Mouse (Mus musculus): ENCODE results near the gene Edil3. TPM values are rescaled to one million over a fixed set of nuclear protein-coding genes. Genes with fewer than 3 reads are reported as not detected.

The Edil3 gene
- polyA plus RNA-seq, 1 experiment from 2014 or later: 55.3 TPM

DNA sequence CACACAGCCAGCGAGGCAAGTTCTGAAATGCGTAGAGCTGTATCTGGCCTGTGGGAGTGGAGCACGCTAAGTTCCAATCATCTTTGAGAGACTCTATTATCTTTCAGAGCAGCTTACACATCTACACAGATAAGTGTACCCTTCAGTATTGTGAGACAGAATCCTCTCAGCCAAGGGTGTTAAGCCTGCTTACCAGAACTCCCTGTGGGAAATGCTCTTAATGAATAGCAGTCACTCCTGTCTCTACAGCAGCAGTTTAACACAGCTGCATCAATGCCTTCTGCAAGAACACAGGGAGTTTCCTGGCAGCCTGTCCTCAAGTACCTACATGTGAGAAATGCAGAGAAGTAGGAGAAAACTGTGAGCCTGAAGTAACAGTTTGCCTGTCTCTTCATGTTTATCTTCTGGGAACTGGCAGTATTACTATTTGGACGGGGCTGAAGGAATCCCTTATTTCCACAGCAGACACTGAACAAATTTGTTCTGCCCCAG, 324.8 kb downstream of the Edil3 start:
- no peak overlapping the region for H3K4me3 ChIP-seq (ENCODE audit: low read depth, low read length)
- no peak overlapping the region for H3K4me2 ChIP-seq (ENCODE audit: low read length)
- WGBS: 19% methylated on average over 4 of the region's 4 CpGs
- H3K27ac ChIP-seq (ENCODE audit: low read length): peak overlapping the region; percentile 47
- H3K4me1 ChIP-seq (ENCODE audit: control insufficient read depth, insufficient read depth, low read length): peaks cover 5% of the 10 kb centered on the region; the same call in 1 of the 2 replicates
- no peaks in the 10 kb centered on the region for H3K36me3 ChIP-seq (ENCODE audit: control insufficient read depth, insufficient read depth, low read length)
- H3K9ac ChIP-seq (ENCODE audit: low read depth, low read length): 0 out of 2 replicates have a peak overlapping the region, but pooled peaks have one; percentile 11
- H3K9me3 ChIP-seq (replicated peaks; ENCODE audit: control insufficient read depth, low read length, poor library complexity, severe bottlenecking): no peaks in the 10 kb centered on the region
- H3K27me3 ChIP-seq (ENCODE audit: control insufficient read depth, insufficient read depth, low read depth, low read length): no peaks in the 10 kb centered on the region
- ATAC-seq: peak; percentile 66; the same call in 1 of the 2 replicates

DNA sequence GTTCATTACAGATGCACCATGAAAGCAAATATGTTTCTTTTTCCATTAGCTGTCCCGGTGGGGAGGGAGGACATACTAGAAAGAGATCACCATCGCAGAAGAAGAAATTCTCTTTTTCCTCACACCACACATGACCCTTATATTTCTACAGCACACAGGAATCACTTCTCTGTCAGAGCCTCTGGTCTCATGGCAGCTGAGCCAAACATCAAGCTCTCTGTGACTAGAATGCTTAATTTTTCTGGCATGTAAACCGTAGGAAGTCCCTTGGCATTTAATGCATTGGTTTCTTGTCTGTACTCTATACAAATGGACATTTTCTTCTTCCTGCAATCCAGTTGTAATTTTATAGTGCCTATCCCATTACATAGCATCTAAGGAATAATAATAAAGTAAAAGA, 330.6 kb downstream of the Edil3 start:
- Histone ChIP-seq H3K9me3 (replicated peaks; ENCODE audit: control insufficient read depth, low read length, poor library complexity, severe bottlenecking) (no peaks in the 10 kb centered on the region), H3K4me2 (ENCODE audit: low read length) (no peak overlapping the region), H3K4me1 (ENCODE audit: control insufficient read depth, insufficient read depth, low read length) (no peaks in the 10 kb centered on the region), H3K9ac (ENCODE audit: low read depth, low read length) (no peak overlapping the region), H3K27me3 (ENCODE audit: control insufficient read depth, insufficient read depth, low read depth, low read length) (no peaks in the 10 kb centered on the region), H3K4me3 (ENCODE audit: low read depth, low read length) (no peak overlapping the region), H3K27ac (ENCODE audit: low read length) (no peak overlapping the region), H3K36me3 (ENCODE audit: control insufficient read depth, insufficient read depth, low read length) (no peaks in the 10 kb centered on the region)
- WGBS: 56% methylated on average over 3 of the region's 3 CpGs
- no peak for ATAC-seq

DNA sequence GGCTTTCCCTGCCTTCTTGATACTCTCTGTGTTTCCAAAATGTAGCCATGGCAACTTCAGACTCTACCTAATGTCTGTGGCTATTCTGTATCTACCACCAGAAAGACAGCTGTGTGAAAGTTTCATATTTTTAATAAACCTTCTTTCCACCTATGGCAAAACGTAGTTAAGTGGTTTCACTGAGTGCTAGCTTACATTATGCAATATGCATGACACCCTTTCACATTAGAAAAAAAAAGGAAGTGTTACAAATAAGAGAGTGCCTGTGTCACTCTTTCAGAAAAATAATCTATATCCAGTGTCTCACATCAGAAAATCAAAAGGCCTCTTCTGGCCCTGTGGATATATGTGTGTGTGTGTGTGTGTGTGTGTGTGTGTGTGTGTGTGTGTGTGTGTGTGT, 346.7 kb downstream of the Edil3 start:
- no peaks in the 10 kb centered on the region for H3K27me3 ChIP-seq (ENCODE audit: control insufficient read depth, insufficient read depth, low read depth, low read length)
- no peak overlapping the region for H3K4me3 ChIP-seq (ENCODE audit: low read depth, low read length)
- H3K36me3 ChIP-seq (ENCODE audit: control insufficient read depth, insufficient read depth, low read length): no peaks in the 10 kb centered on the region
- 63% methylated on average over 1 of the region's 1 CpGs for WGBS
- H3K4me1 ChIP-seq (ENCODE audit: control insufficient read depth, insufficient read depth, low read length): no peaks in the 10 kb centered on the region
- H3K9ac ChIP-seq (ENCODE audit: low read depth, low read length): no peak overlapping the region
- ATAC-seq: no peak
- H3K4me2 ChIP-seq (ENCODE audit: low read length): no peak overlapping the region
- no peaks in the 10 kb centered on the region for H3K9me3 ChIP-seq (replicated peaks; ENCODE audit: control insufficient read depth, low read length, poor library complexity, severe bottlenecking)
- no peak overlapping the region for H3K27ac ChIP-seq (ENCODE audit: low read length)

DNA sequence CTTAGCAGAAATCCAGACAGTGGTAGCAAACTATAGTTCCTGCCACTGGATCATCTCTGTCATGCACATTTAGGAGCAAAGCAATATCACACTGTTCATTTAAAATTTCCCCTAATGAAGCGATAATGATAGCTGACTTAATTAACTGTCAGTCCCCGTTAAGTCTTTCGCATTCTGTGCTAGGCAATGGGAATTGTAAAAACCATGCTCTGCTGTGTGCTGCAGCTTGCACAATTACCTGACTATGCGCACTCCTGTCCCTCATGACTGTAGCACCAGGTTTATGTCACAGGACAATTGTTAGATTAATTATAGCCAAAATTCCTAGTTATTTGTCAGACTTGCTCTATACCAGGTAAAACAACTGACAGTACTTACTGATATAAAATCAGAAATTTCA, 348.8 kb downstream of the Edil3 start:
- Histone ChIP-seq H3K27me3 (ENCODE audit: control insufficient read depth, insufficient read depth, low read depth, low read length) (no peaks in the 10 kb centered on the region), H3K36me3 (ENCODE audit: control insufficient read depth, insufficient read depth, low read length) (no peaks in the 10 kb centered on the region), H3K9ac (ENCODE audit: low read depth, low read length) (no peak overlapping the region), H3K4me2 (ENCODE audit: low read length) (no peak overlapping the region), H3K27ac (ENCODE audit: low read length) (no peak overlapping the region), H3K4me1 (ENCODE audit: control insufficient read depth, insufficient read depth, low read length) (no peaks in the 10 kb centered on the region), H3K9me3 (replicated peaks; ENCODE audit: control insufficient read depth, low read length, poor library complexity, severe bottlenecking) (no peaks in the 10 kb centered on the region), H3K4me3 (ENCODE audit: low read depth, low read length) (no peak overlapping the region)
- WGBS: 80% methylated on average over 4 of the region's 4 CpGs
- no peak for ATAC-seq

DNA sequence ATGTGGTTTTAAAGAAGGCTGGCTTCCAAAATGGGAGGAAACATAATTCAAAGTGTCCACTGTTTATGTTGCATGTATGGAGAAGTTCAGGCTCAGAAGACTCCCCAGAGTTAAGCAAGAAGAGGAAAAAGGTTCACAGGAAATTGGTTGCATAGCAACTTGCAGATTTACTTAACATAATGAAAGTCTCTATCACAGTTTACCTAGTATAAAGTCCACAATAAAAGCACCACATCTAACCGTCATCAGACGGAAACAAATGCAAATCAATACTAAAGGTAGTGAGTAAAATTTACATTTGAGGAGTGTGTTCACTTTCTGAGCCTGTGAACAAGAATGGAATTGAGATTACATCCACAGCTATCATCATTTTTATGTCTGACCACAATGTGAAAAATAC, 353.9 kb downstream of the Edil3 start:
- no peaks in the 10 kb centered on the region for H3K36me3 ChIP-seq (ENCODE audit: control insufficient read depth, insufficient read depth, low read length)
- H3K4me1 ChIP-seq (ENCODE audit: control insufficient read depth, insufficient read depth, low read length): no peaks in the 10 kb centered on the region
- no peak overlapping the region for H3K4me3 ChIP-seq (ENCODE audit: low read depth, low read length)
- no peak for ATAC-seq
- H3K9ac ChIP-seq (ENCODE audit: low read depth, low read length): no peak overlapping the region
- no peaks in the 10 kb centered on the region for H3K27me3 ChIP-seq (ENCODE audit: control insufficient read depth, insufficient read depth, low read depth, low read length)
- 65% methylated on average over 2 of the region's 2 CpGs for WGBS
- H3K9me3 ChIP-seq (replicated peaks; ENCODE audit: control insufficient read depth, low read length, poor library complexity, severe bottlenecking): no peaks in the 10 kb centered on the region
- H3K27ac ChIP-seq (ENCODE audit: low read length): no peak overlapping the region
- no peak overlapping the region for H3K4me2 ChIP-seq (ENCODE audit: low read length)

DNA sequence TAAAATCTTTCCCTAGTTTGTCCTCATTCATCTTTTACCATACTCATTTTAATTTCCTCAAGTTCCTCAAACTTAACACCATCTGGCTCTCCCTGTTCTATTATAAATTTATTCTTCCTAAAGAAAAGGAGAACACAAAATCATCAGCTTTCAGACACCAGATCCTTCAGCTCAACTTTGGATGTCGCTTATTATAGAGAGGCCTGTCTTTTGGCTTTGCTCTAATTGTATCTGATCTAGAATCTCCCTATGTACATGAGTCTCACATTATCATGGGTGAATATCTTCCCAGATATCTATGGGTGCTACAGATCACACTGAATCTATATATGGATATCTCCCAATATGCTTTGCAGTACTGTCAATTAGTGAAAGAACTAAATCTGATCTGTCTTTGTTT, 367.8 kb downstream of the Edil3 start:
- WGBS: 93% methylated on average over 1 of the region's 1 CpGs
- H3K9ac ChIP-seq (ENCODE audit: low read depth, low read length): no peak overlapping the region
- no peaks in the 10 kb centered on the region for H3K27me3 ChIP-seq (ENCODE audit: control insufficient read depth, insufficient read depth, low read depth, low read length)
- no peak overlapping the region for H3K27ac ChIP-seq (ENCODE audit: low read length)
- no peaks in the 10 kb centered on the region for H3K4me1 ChIP-seq (ENCODE audit: control insufficient read depth, insufficient read depth, low read length)
- ATAC-seq: no peak
- H3K4me3 ChIP-seq (ENCODE audit: low read depth, low read length): no peak overlapping the region
- H3K9me3 ChIP-seq (replicated peaks; ENCODE audit: control insufficient read depth, low read length, poor library complexity, severe bottlenecking): no peaks in the 10 kb centered on the region
- no peaks in the 10 kb centered on the region for H3K36me3 ChIP-seq (ENCODE audit: control insufficient read depth, insufficient read depth, low read length)
- no peak overlapping the region for H3K4me2 ChIP-seq (ENCODE audit: low read length)

DNA sequence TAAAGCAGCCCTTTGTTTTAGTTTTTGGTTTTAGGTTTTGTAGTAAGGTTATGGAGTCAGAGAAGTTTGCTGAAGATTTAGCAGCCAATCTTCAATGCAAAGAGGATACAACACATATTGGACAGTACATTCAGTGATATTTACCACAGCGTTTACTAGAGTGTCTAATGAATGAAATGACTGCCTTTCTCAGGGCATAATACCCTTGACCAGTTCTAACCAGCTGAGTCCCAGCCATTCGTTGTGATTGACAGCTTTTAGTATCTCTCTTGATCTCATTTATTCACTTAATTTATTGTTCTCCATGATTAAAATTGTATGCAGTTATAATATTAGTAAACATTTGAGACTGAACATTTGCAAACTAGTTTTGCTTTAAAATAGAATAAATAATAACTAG, 375.7 kb downstream of the Edil3 start:
- Histone ChIP-seq H3K4me1 (ENCODE audit: control insufficient read depth, insufficient read depth, low read length) (no peaks in the 10 kb centered on the region), H3K9ac (ENCODE audit: low read depth, low read length) (no peak overlapping the region), H3K27ac (ENCODE audit: low read length) (no peak overlapping the region), H3K9me3 (replicated peaks; ENCODE audit: control insufficient read depth, low read length, poor library complexity, severe bottlenecking) (no peaks in the 10 kb centered on the region), H3K27me3 (ENCODE audit: control insufficient read depth, insufficient read depth, low read depth, low read length) (no peaks in the 10 kb centered on the region), H3K4me2 (ENCODE audit: low read length) (no peak overlapping the region), H3K36me3 (ENCODE audit: control insufficient read depth, insufficient read depth, low read length) (no peaks in the 10 kb centered on the region), H3K4me3 (ENCODE audit: low read depth, low read length) (no peak overlapping the region)
- ATAC-seq: no peak
- 50% methylated on average over 2 of the region's 2 CpGs for WGBS

DNA sequence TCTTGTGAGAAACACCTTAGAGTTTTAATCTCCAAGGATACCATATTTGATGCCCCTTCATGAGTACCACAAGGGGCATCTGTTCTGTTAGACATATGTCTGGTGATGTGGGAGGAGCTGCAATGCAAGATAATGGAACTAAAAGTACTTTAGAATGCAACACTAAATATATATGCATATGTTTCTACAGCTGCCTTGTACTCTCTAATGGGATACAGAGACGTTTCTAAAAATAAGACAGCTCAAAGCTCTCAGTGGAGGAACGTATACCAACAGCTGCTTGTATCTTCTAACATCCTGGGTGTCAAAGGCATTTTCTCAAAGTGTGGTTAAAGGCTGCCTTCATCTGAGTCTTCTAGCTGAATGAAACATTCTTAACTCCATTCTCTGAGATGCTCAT, 378.0 kb downstream of the Edil3 start:
- 59% methylated on average over 2 of the region's 2 CpGs for WGBS
- H3K4me3 ChIP-seq (ENCODE audit: low read depth, low read length): no peak overlapping the region
- no peak overlapping the region for H3K27ac ChIP-seq (ENCODE audit: low read length)
- H3K4me1 ChIP-seq (ENCODE audit: control insufficient read depth, insufficient read depth, low read length): no peaks in the 10 kb centered on the region
- no peaks in the 10 kb centered on the region for H3K27me3 ChIP-seq (ENCODE audit: control insufficient read depth, insufficient read depth, low read depth, low read length)
- H3K9me3 ChIP-seq (replicated peaks; ENCODE audit: control insufficient read depth, low read length, poor library complexity, severe bottlenecking): no peaks in the 10 kb centered on the region
- ATAC-seq: no peak
- H3K9ac ChIP-seq (ENCODE audit: low read depth, low read length): no peak overlapping the region
- no peak overlapping the region for H3K4me2 ChIP-seq (ENCODE audit: low read length)
- no peaks in the 10 kb centered on the region for H3K36me3 ChIP-seq (ENCODE audit: control insufficient read depth, insufficient read depth, low read length)

DNA sequence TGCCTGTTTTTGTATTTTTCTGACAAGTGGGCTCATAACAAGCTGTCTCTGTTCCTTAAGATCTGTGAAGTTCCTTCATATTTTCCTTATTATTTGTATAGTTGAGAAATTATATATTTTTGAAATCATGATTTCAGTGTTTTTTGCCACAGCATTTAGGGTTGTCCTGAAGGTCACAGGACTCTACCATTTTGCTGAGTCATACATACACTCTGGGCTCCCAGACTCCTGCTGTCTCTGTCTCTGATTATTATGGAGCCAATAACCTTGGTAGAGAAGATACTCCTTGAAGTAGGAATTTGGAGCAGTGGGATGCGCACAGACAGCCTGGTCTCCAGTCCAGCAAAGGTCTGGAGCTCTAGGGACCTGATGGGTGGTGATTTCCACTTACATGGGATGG, 416.8 kb downstream of the Edil3 start:
- no peak overlapping the region for H3K9ac ChIP-seq (ENCODE audit: low read depth, low read length)
- no peak overlapping the region for H3K4me2 ChIP-seq (ENCODE audit: low read length)
- no peak overlapping the region for H3K27ac ChIP-seq (ENCODE audit: low read length)
- H3K36me3 ChIP-seq (ENCODE audit: control insufficient read depth, insufficient read depth, low read length): no peaks in the 10 kb centered on the region
- H3K9me3 ChIP-seq (replicated peaks; ENCODE audit: control insufficient read depth, low read length, poor library complexity, severe bottlenecking): no peaks in the 10 kb centered on the region
- H3K4me1 ChIP-seq (ENCODE audit: control insufficient read depth, insufficient read depth, low read length): no peaks in the 10 kb centered on the region
- WGBS: 93% methylated on average over 1 of the region's 1 CpGs
- H3K4me3 ChIP-seq (ENCODE audit: low read depth, low read length): no peak overlapping the region
- ATAC-seq: no peak
- no peaks in the 10 kb centered on the region for H3K27me3 ChIP-seq (ENCODE audit: control insufficient read depth, insufficient read depth, low read depth, low read length)

Data from midbrain, embryonic 16.5 days (tissue).